Mouse (Mus musculus) midbrain, embryonic 10.5 days (tissue): ENCODE results near the gene Trappc3l. TPM values are rescaled to one million over a fixed set of nuclear protein-coding genes. Genes with fewer than 3 reads are reported as not detected.

ENCODE experiments used
- DNase-seq: peaks from one replicate; pipeline ENCODE4 v3.0.0-alpha.2; 2017; ENCODE audit warnings: low spot score
- H3K27ac ChIP-seq: fragments of 300-500 bp; sonication (generic); replicated peaks from 2 replicates; pipeline ENCODE4 v1.5.1; 2016; ENCODE audit warnings: mild to moderate bottlenecking
- H3K27me3 ChIP-seq: fragments of 300-500 bp; sonication (generic); 2 replicates; pipeline ENCODE4 v1.6.1; 2016; ENCODE audit warnings: low read depth, mild to moderate bottlenecking; ENCODE audit not compliant: poor library complexity, severe bottlenecking
- H3K36me3 ChIP-seq: fragments of 300-500 bp; sonication (generic); 2 replicates; pipeline ENCODE4 v1.6.1; 2016; ENCODE audit warnings: mild to moderate bottlenecking, moderate library complexity
- H3K4me1 ChIP-seq: fragments of 300-500 bp; sonication (generic); 2 replicates; pipeline ENCODE4 v1.6.1; 2016
- H3K4me3 ChIP-seq: fragments of 300-500 bp; sonication (generic); 2 replicates; pipeline ENCODE4 v1.5.1; 2016; ENCODE audit warnings: mild to moderate bottlenecking, moderate library complexity
- H3K9me3 ChIP-seq: fragments of 300-500 bp; sonication (generic); replicated peaks from 2 replicates; pipeline ENCODE4 v1.6.1; 2016; ENCODE audit warnings: mild to moderate bottlenecking
- WGBS: fragments of 180-500 bp; shearing (Covaris S2); methylation state at CpG from one replicate; pipeline ENCODE4 v1.1.7; 2016; 5-methylcytosine and 5-hydroxymethylcytosine counted together
- polyA plus RNA-seq: library from polyadenylated mRNA; unstranded; fragments of >200 nt; fragmentation: Nextera tagmentation; extraction: Ambion mirVana; gene quantifications from 2 replicates; pipeline ENCODE4 v1.2.1, GENCODE M21; 2016

The Trappc3l gene
- polyA plus RNA-seq, 1 experiment from 2014 or later, result not detected

GRCm38 (mm10) chr10:34149772-34150171 lies 112.4 kb downstream of the Trappc3l start:
- Histone ChIP-seq H3K4me1 (peaks cover 7% of the 10 kb centered on the region), H3K36me3 (peaks cover 14% of the 10 kb centered on the region), H3K27me3 (no peaks in the 10 kb centered on the region), H3K9me3 (no peaks in the 10 kb centered on the region), H3K27ac (no peak overlapping the region), H3K4me3 (no peak overlapping the region)
- no peak for DNase-seq
- WGBS, result 81% methylated on average over 3 of the region's 3 CpGs

GRCm38 (mm10) chr10:34150454-34150853 lies 113.1 kb downstream of the Trappc3l start:
- Histone ChIP-seq H3K9me3 (no peaks in the 10 kb centered on the region), H3K27me3 (no peaks in the 10 kb centered on the region), H3K4me3 (no peak overlapping the region), H3K27ac (no peak overlapping the region), H3K4me1 (peaks cover 7% of the 10 kb centered on the region), H3K36me3 (peaks cover 14% of the 10 kb centered on the region)
- WGBS, result 59% methylated on average over 6 of the region's 6 CpGs
- no peak for DNase-seq

- Histone ChIP-seq H3K27ac (no peak overlapping the region), H3K9me3 (no peaks in the 10 kb centered on the region), H3K4me1 (peaks cover 7% of the 10 kb centered on the region), H3K27me3 (no peaks in the 10 kb centered on the region; the same call in 1 of the 2 replicates), H3K4me3 (no peak overlapping the region), H3K36me3 (peaks cover 14% of the 10 kb centered on the region)
- DNase-seq, result no peak
- 84% methylated on average over 3 of the region's 3 CpGs for WGBS
These were observed 114.4 kb downstream of the Trappc3l start for GRCm38 (mm10) chr10:34151827-34152226.

GRCm38 (mm10) chr10:34155796-34156554 lies 118.6 kb downstream of the Trappc3l start:
- Histone ChIP-seq H3K27ac (no peak overlapping the region), H3K9me3 (no peaks in the 10 kb centered on the region), H3K36me3 (peaks cover 26% of the 10 kb centered on the region), H3K4me1 (no peaks in the 10 kb centered on the region), H3K27me3 (no peaks in the 10 kb centered on the region; the same call in 1 of the 2 replicates), H3K4me3 (no peak overlapping the region)
- WGBS, result 88% methylated on average over 12 of the region's 12 CpGs
- no peak for DNase-seq

Other genes with a start within 250 kb of the Trappc3l start
- gene Sult3a1, start 179.9 kb upstream of the Trappc3l start, polyA plus RNA-seq, result not detected in 2 replicates
- gene Rsph4a, start 132.5 kb upstream of the Trappc3l start, polyA plus RNA-seq, result 0.09 and 0.11 TPM in 2 replicates
- gene Zup1, start 86.3 kb upstream of the Trappc3l start, polyA plus RNA-seq, result 21.1 and 25.0 TPM in 2 replicates
- gene Rwdd1, start 18.0 kb upstream of the Trappc3l start, polyA plus RNA-seq, result 134 and 154 TPM in 2 replicates
- not detected in 2 replicates for gene Calhm4, start 6.7 kb downstream of the Trappc3l start, polyA plus RNA-seq
- gene Calhm5, start 58.9 kb downstream of the Trappc3l start, polyA plus RNA-seq, result 0.10 and 0.17 TPM in 2 replicates
- gene Calhm6, start 90.4 kb downstream of the Trappc3l start, polyA plus RNA-seq, result 0.21 and 0.36 TPM in 2 replicates
- gene Dse, start 170.1 kb downstream of the Trappc3l start, polyA plus RNA-seq, result 22.0 and 22.8 TPM in 2 replicates
- gene Tspyl1, start 244.6 kb downstream of the Trappc3l start, polyA plus RNA-seq, result 65.0 and 78.0 TPM in 2 replicates